Mouse (Mus musculus): ENCODE results near the gene Cdhr5. TPM values are rescaled to one million over a fixed set of nuclear protein-coding genes. Genes with fewer than 3 reads are reported as not detected.
"Not testable (repeated sequence)": the region's sequence is repeated elsewhere in the genome, so short reads cannot be mapped to it uniquely, and the experiment has no call there.

The Cdhr5 gene
- total RNA-seq, 1 experiment from 2014 or later, result not detected

GRCm38 (mm10) chr7:141282756-141283155 is 6.2 kb upstream of the Cdhr5 start:
- ATAC-seq (replicated peaks in 1 of 2; ENCODE audit: insufficient read depth in 1 of 2, low FRiP score in 2 of 2, low TSS enrichment in 1 of 2, low read depth in 1 of 2, poor library complexity in 2 of 2, severe bottlenecking in 2 of 2), result no peak

- no peak for ATAC-seq (replicated peaks in 1 of 2; ENCODE audit: insufficient read depth in 1 of 2, low FRiP score in 2 of 2, low TSS enrichment in 1 of 2, low read depth in 1 of 2, poor library complexity in 2 of 2, severe bottlenecking in 2 of 2)
These were observed 4.9 kb upstream of the Cdhr5 start for GRCm38 (mm10) chr7:141281442-141281841.

DNA sequence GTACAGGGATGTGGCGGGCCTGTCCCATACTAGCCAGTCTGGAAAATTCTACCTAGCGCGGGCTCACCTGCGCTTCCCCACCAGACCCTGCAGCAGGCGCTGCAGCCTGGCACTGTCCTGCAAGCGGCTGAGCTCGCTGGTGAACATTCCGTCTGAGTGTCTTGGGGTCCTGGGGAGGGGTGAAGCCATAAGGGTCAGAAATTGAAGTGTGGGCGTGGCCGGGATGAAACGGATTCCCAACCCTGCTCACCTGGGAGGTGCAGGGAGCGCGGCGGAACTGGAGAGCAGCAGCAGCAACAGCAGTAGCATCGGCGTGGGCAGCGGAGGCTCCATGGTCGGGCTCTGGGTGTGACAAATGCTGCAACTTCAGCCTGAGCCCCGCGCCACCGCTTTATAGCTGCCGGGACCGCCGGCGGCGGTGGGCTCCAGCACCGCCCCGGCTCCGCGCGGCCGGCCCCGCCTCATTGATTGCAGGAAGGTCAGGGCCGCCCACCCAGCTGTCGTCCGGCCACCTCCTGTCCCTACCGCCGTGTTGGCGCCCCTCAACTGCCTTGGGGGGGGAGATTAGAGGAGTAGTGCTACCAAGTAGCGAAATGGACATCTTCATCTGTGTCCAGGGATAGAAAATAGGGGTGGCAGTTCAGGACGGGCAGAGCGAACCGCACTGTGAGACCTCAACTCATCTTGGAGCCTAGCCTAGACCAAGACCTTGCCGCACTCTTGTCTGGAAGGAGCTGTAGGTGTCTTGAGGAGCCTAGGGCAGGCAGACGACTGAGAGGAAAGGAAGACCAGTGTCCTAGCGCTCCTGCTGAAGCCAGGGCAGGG is 2.4 kb upstream of the Cdhr5 start, which contains the start of gene Sct:
Sct (minus strand) TSS at position 368 of the 825 bp plus-strand sequence.
- peak; percentile 47 to 68 for ATAC-seq (replicated peaks in 1 of 2; ENCODE audit: insufficient read depth in 1 of 2, low FRiP score in 2 of 2, low TSS enrichment in 1 of 2, low read depth in 1 of 2, poor library complexity in 2 of 2, severe bottlenecking in 2 of 2)

GRCm38 (mm10) chr7:141277701-141278678 is 1.4 kb upstream of the Cdhr5 start:
- ATAC-seq (replicated peaks in 1 of 2; ENCODE audit: insufficient read depth in 1 of 2, low FRiP score in 2 of 2, low TSS enrichment in 1 of 2, low read depth in 1 of 2, poor library complexity in 2 of 2, severe bottlenecking in 2 of 2), result no peak

DNA sequence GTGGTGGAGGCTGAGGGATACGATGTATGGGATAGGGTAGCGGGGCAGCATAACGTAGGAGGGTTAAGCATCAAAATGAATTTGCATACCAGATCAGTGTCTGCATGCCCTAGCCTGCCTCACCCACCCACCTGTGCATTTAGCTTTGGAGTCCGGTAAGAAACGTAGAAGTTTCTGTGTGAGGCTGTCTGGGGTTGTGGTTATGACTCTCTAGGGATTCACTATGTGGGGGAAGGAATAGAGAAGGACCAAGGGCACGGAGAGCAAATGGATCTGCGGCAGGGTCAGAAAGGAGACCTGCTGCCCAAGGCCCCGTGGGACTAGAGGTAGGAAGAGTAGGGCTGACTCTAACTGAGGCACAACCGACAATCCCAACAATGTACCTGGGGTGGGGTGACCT is 1.2 kb downstream of the Cdhr5 start:
- no peak for ATAC-seq (replicated peaks in 1 of 2; ENCODE audit: insufficient read depth in 1 of 2, low FRiP score in 2 of 2, low TSS enrichment in 1 of 2, low read depth in 1 of 2, poor library complexity in 2 of 2, severe bottlenecking in 2 of 2)

DNA sequence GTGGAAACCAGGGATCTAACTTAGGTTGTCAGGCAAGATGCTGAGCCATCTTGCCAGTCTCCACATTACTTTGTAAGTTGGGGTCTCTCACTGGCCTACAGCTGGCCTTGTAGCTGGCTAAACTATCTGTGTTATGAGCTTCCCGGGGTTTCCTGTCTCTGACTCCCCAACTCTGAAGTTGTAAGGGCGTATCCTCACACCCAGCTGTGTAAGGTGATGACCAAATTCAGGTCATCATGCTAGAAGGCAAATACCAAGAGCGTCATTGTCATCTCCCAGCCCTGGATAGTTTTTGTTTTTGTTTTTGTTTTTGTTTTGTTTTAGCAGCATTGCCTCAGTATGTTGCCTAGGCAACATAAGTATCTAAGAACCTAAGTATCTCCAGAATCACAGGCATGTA is 6.0 kb downstream of the Cdhr5 start:
- no peak for ATAC-seq (replicated peaks in 1 of 2; ENCODE audit: insufficient read depth in 1 of 2, low FRiP score in 2 of 2, low TSS enrichment in 1 of 2, low read depth in 1 of 2, poor library complexity in 2 of 2, severe bottlenecking in 2 of 2)

- no peak for ATAC-seq (replicated peaks in 1 of 2; ENCODE audit: insufficient read depth in 1 of 2, low FRiP score in 2 of 2, low TSS enrichment in 1 of 2, low read depth in 1 of 2, poor library complexity in 2 of 2, severe bottlenecking in 2 of 2)
These were observed 7.4 kb downstream of the Cdhr5 start for GRCm38 (mm10) chr7:141269273-141269545.

DNA sequence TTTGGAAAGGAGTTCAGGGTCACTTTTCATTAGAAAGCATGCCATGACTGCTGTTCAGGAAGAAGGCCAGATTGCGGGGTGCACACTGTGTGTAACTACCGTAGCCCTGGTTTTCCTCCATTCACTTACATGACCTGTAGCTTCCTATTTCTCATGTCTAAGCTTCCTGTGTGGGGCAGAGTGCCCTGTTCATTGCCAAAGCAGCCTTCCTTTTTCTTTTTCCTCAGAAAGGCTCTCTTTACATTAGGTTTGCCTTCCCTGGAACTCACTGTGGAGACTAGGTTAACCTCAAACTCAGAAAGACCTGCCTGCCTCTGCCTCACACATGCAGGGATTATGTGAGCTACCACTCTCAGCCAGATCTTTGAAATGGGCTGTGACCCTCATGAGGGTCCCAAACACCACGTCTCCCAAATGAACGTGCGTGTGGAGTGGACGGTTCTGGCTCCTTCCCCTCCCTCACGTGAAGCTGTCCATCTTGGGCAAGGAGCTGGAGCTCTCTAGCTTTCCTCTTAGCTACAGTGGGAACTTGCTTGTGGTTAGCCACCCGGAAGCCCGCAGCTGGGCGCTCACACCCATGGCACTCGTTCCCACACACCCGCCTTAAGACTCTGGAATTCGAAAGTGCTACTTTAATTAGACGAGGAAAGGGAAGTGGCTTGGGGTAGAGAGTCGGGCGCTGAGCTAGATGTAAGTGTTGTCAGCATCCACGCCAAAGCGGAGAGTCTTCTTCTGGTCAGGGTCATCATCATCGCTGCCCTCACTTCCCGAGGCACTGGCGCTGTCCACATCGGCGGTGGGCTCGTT is 7.9 kb downstream of the Cdhr5 start:
- peak; percentile 39 to 43 for ATAC-seq (replicated peaks in 1 of 2; ENCODE audit: insufficient read depth in 1 of 2, low FRiP score in 2 of 2, low TSS enrichment in 1 of 2, low read depth in 1 of 2, poor library complexity in 2 of 2, severe bottlenecking in 2 of 2)

DNA sequence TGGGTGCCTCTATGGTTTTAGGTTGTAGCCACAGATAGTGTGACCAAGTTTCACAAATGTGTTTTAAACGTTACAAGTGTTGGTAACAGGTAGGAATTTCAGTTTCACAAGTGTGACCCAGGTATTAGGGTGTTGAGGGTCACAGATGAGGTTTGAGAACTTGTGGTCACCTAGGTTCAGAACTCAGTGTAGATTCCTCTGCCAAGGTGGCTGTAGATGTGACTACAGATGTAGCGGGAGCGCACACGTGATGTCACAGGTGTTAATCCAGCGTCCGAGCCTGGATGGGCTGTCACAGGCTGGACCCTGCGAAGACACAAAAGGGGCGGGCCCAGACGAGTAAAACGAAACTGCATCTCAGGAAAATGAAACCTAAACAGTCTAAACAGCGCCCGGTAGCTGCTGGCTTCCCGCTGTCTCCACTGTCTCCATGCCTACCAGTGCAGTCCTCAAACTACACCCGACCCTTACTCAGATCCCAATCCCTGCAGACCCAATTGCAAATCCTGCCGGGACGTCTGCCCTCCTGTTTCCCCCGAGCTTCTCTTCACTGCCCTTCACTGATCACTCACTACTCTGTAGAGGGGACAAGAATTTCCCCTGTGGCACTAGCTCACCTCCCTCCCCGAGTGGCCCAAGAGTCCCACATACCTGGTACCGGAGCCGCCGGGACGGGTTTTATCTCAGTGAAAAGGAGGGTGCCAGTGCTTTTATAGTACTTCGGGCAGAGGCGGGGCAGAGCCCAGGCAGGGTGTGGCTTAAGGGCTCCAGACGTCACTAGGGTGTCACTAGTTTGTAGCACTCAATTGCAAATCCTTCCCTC is 10.6 kb downstream of the Cdhr5 start, which contains the start of gene Irf7:
Irf7 (minus strand) TSS at position 743 of the 823 bp plus-strand sequence.
- ATAC-seq (replicated peaks in 1 of 2; ENCODE audit: insufficient read depth in 1 of 2, low FRiP score in 2 of 2, low TSS enrichment in 1 of 2, low read depth in 1 of 2, poor library complexity in 2 of 2, severe bottlenecking in 2 of 2), result peak; percentile 59 to 61

DNA sequence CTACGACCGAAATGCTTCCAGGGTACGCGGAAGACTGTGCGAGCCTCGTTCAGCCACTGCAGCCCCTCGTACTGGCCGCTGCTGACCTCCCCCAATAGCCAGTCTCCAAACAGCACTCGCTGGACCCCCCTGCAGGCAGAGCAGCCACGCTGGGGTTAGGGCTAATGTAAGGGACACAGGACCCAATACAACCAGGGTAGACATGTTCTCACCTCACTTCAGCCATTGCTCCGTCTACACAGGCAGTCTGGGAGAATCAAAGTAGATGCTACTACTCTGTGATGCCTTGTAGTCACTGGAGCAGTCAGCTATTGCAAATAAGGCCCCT is 11.2 kb downstream of the Cdhr5 start:
- ATAC-seq (replicated peaks in 1 of 2; ENCODE audit: insufficient read depth in 1 of 2, low FRiP score in 2 of 2, low TSS enrichment in 1 of 2, low read depth in 1 of 2, poor library complexity in 2 of 2, severe bottlenecking in 2 of 2), result no peak

GRCm38 (mm10) chr7:141264761-141265410 is 11.7 kb downstream of the Cdhr5 start:
- ATAC-seq (replicated peaks in 1 of 2; ENCODE audit: insufficient read depth in 1 of 2, low FRiP score in 2 of 2, low TSS enrichment in 1 of 2, low read depth in 1 of 2, poor library complexity in 2 of 2, severe bottlenecking in 2 of 2), result peak; percentile 34 to 48

DNA sequence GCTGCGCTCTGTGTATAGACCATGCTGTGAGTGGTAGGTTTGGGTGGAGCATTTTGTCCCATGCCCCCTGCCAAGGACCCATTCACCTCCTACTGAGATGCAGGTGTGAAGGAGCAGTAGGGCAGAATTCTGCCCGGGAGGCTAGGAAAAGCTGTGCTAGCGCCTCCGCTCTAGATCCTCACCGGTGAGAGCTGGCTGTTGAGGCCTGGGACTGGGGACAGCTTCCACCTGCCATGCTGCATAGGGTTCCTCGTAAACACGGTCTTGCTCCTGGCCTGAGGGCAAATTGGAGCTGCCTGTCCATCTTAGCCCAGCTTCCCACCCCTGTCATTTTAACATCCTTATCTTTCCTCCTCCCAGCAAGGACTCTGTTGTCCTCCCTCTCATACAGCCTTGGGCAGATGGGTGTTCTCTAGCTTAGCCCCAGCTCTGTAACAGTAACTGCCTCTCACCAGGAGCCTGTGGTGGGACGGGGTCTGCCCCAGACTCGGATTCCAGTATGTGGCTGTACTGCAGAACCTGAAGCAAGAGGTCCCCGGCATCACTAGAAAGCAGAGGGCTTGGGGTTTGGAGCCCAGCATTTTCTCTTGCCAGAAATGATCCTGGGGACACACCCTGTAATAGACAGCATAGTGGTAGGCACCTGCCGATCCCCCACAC is 12.4 kb downstream of the Cdhr5 start:
- ATAC-seq (replicated peaks in 1 of 2; ENCODE audit: insufficient read depth in 1 of 2, low FRiP score in 2 of 2, low TSS enrichment in 1 of 2, low read depth in 1 of 2, poor library complexity in 2 of 2, severe bottlenecking in 2 of 2), result no peak

DNA sequence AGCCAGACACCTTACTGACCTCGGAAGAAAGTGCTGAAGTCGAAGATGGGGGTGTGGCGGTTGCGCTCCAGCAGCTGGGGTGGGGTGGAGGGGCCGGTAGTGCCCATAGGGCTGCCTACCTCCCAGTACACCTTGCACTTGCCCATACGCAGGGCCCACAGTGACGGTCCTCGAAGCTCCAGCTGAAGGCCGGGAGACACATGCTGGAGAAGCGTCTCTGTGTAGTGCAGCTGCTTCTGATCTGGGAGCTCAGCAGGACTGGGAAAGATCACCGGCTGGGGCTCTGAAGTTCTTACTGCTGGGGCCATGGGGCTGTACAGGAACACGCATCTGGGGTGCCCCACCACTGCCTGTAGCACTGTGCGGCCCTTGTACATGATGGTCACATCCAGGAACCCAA is 12.9 kb downstream of the Cdhr5 start:
- ATAC-seq (replicated peaks in 1 of 2; ENCODE audit: insufficient read depth in 1 of 2, low FRiP score in 2 of 2, low TSS enrichment in 1 of 2, low read depth in 1 of 2, poor library complexity in 2 of 2, severe bottlenecking in 2 of 2), result no peak

DNA sequence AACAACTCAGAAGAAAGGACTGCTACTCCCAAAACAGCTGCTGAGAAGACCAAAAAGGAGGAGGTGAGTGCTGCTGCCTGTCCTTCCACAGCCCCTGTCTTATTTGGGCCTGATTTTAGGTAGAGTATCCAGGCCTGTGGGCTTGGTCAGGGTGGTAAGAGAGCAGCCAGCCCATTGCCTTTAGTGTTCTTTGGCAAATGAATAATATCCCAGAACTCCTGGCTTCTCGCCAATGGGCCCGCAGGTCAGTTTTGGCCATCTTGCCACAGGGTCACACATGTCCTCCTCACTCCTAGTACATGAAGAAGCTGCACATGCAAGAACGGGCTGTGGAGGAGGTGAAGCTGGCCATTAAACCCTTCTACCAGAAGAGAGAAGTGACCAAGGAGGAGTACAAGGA is 15.1 kb downstream of the Cdhr5 start:
- ATAC-seq (replicated peaks in 1 of 2; ENCODE audit: insufficient read depth in 1 of 2, low FRiP score in 2 of 2, low TSS enrichment in 1 of 2, low read depth in 1 of 2, poor library complexity in 2 of 2, severe bottlenecking in 2 of 2), result no peak

- no peak for ATAC-seq (replicated peaks in 1 of 2; ENCODE audit: insufficient read depth in 1 of 2, low FRiP score in 2 of 2, low TSS enrichment in 1 of 2, low read depth in 1 of 2, poor library complexity in 2 of 2, severe bottlenecking in 2 of 2)
These were observed 20.4 kb downstream of the Cdhr5 start for GRCm38 (mm10) chr7:141256159-141256558.

- not testable (repeated sequence) for ATAC-seq (replicated peaks in 1 of 2; ENCODE audit: insufficient read depth in 1 of 2, low FRiP score in 2 of 2, low TSS enrichment in 1 of 2, low read depth in 1 of 2, poor library complexity in 2 of 2, severe bottlenecking in 2 of 2)
These were observed 26.1 kb downstream of the Cdhr5 start for GRCm38 (mm10) chr7:141250486-141250885.
